Mouse (Mus musculus) heart, adult 2 months (tissue): ENCODE results near the gene Rpl10-ps3. TPM values are rescaled to one million over a fixed set of nuclear protein-coding genes. Genes with fewer than 3 reads are reported as not detected.

Source experiments
- DNase-seq, 2 experiments: peaks; one replicate each; pipeline ENCODE4 v3.0.0; 2021
- H3K27ac ChIP-seq: fragments of 200-600 bp; 2 replicates; pipeline ENCODE4 v1.8.1; 2022
- H3K27me3 ChIP-seq: fragments of 200-500 bp; 2 replicates; pipeline ENCODE4 v1.6.1; 2012; ENCODE audit warnings: mild to moderate bottlenecking, low read length, inconsistent platforms, mixed read lengths; ENCODE audit not compliant: control insufficient read depth, insufficient read depth
- H3K36me3 ChIP-seq: fragments of 200-500 bp; 2 replicates; pipeline ENCODE4 v1.6.1; 2012; ENCODE audit warnings: low read length, inconsistent platforms; ENCODE audit not compliant: control insufficient read depth, insufficient read depth
- H3K4me1 ChIP-seq: fragments of 200-500 bp; 2 replicates; pipeline ENCODE4 v1.6.1; 2011; ENCODE audit warnings: low read length; ENCODE audit not compliant: control insufficient read depth, insufficient read depth
- H3K4me3 ChIP-seq: fragments of 200-600 bp; 2 replicates; pipeline ENCODE4 v1.8.1; 2022
- H3K79me2 ChIP-seq: fragments of 200-500 bp; replicated peaks from 2 replicates; pipeline ENCODE4 v1.6.1; 2012; ENCODE audit warnings: mild to moderate bottlenecking, inconsistent platforms, low read length, moderate library complexity, mixed read lengths; ENCODE audit not compliant: control insufficient read depth, insufficient read depth
- H3K9ac ChIP-seq: fragments of 200-500 bp; 2 replicates; pipeline ENCODE4 v1.6.1; 2012; ENCODE audit warnings: low read depth, mild to moderate bottlenecking, control low read depth, inconsistent platforms, low read length, mixed read lengths
- CTCF ChIP-seq: fragments of 200-600 bp; IDR thresholded peaks from 2 replicates; pipeline ENCODE4 v1.8.1; 2022; ENCODE audit warnings: antibody characterized with exemption, mild to moderate bottlenecking, moderate library complexity
- EP300 ChIP-seq: fragments of 200-500 bp; IDR thresholded peaks from 2 replicates; pipeline ENCODE4 v1.6.1; 2011; ENCODE audit warnings: low read depth, low read length, control low read depth; ENCODE audit not compliant: insufficient read depth
- POLR2A ChIP-seq: fragments of 200-500 bp; IDR thresholded peaks from 2 replicates; pipeline ENCODE4 v1.6.1; 2011; ENCODE audit warnings: mild to moderate bottlenecking, low read depth, low read length, control low read depth; ENCODE audit not compliant: insufficient read depth
- WGBS: fragments of 180-500 bp; shearing (Covaris S2); methylation state at CpG from one replicate; pipeline ENCODE4 v1.1.7; 2018; 5-methylcytosine and 5-hydroxymethylcytosine counted together
- intact Hi-C: fragments of 180-260 bp; cut with DNase I; formaldehyde crosslinking; loops from one replicate; pipeline ENCODE4 v1.15.1; 2025
- polyA plus RNA-seq: library from polyadenylated mRNA; depleted of rRNA; stranded (reverse); fragments of >200 nt; gene quantifications from 2 replicates; pipeline ENCODE4 v1.2.3, GENCODE M21; 2012
- total RNA-seq, 2 experiments: library from RNA; stranded (reverse); gene quantifications; 2 replicates each; pipeline ENCODE4 v1.2.3; 2021

Gene Rpl10-ps3
- total and polyA plus RNA-seq, 3 experiments = 69.3 to 494 (median 477) TPM

- Histone ChIP-seq H3K27ac (no peak overlapping the region), H3K36me3 (no peaks in the 10 kb centered on the region), H3K79me2 (no peaks in the 10 kb centered on the region), H3K27me3 (no peaks in the 10 kb centered on the region), H3K4me1 (no peaks in the 10 kb centered on the region), H3K9ac (no peak overlapping the region), H3K4me3 (no peak overlapping the region)
- intact Hi-C loops = no loop called here
- WGBS = 81% methylated on average over 10 of the region's 10 CpGs
- DNase-seq = no peak
- TF ChIP-seq EP300 (no peak), CTCF (no peak), POLR2A (no peak)
Measured at GRCm38 (mm10) chr9:50348256-50348655, 3.5 kb upstream of the Rpl10-ps3 start.

GRCm38 (mm10) chr9:50335539-50336325 is 9.0 kb downstream of the Rpl10-ps3 start:
- Histone ChIP-seq H3K79me2 (no peaks in the 10 kb centered on the region), H3K4me3 (no peak overlapping the region), H3K27me3 (no peaks in the 10 kb centered on the region), H3K9ac (no peak overlapping the region), H3K36me3 (no peaks in the 10 kb centered on the region), H3K27ac (no peak overlapping the region), H3K4me1 (no peaks in the 10 kb centered on the region)
- 49% methylated on average over 7 of the region's 7 CpGs for WGBS
- DNase-seq = no peak
- intact Hi-C loops = loop anchor here (2.0 kb wide), 1 partner anchor 101 kb away; no protein-coding TSS in a partner anchor
- no peak for TF ChIP-seq POLR2A
- no peak for TF ChIP-seq EP300
- no peak for TF ChIP-seq CTCF

GRCm38 (mm10) chr9:50333413-50333812 is 11.4 kb downstream of the Rpl10-ps3 start:
- WGBS = 27% methylated on average over 6 of the region's 6 CpGs
- TF ChIP-seq CTCF = peak; percentile 70
- no peak for TF ChIP-seq EP300
- no peak for TF ChIP-seq POLR2A
- Histone ChIP-seq H3K27me3 (no peaks in the 10 kb centered on the region), H3K4me3 (no peak overlapping the region), H3K27ac (no peak overlapping the region), H3K4me1 (no peaks in the 10 kb centered on the region), H3K36me3 (no peaks in the 10 kb centered on the region), H3K79me2 (no peaks in the 10 kb centered on the region), H3K9ac (no peak overlapping the region)
- intact Hi-C loops = loop anchor here (5.0 kb wide), 1 partner anchor 199 kb away; no protein-coding TSS in a partner anchor
- peak; percentile 8 to 19 for DNase-seq

- no peak for DNase-seq
- no peaks in the 10 kb centered on the region for H3K79me2 ChIP-seq
- TF ChIP-seq CTCF = no peak
- no peak for TF ChIP-seq POLR2A
- TF ChIP-seq EP300 = no peak
- 74% methylated on average over 9 of the region's 9 CpGs for WGBS
- intact Hi-C loops = no loop called here
- H3K27ac ChIP-seq = no peak overlapping the region
- no peaks in the 10 kb centered on the region for H3K36me3 ChIP-seq
- H3K4me1 ChIP-seq = no peaks in the 10 kb centered on the region
- H3K4me3 ChIP-seq = no peak overlapping the region
- no peak overlapping the region for H3K9ac ChIP-seq
- H3K27me3 ChIP-seq = no peaks in the 10 kb centered on the region
Measured at GRCm38 (mm10) chr9:50324355-50325225, 20.2 kb downstream of the Rpl10-ps3 start.

- H3K9ac ChIP-seq = no peak overlapping the region
- TF ChIP-seq EP300 (no peak), CTCF (no peak), POLR2A (no peak)
- no peak overlapping the region for H3K4me3 ChIP-seq
- no peaks in the 10 kb centered on the region for H3K27me3 ChIP-seq
- H3K36me3 ChIP-seq = no peaks in the 10 kb centered on the region
- no peak for DNase-seq
- WGBS = 63% methylated on average over 1 of the region's 1 CpGs
- no peak overlapping the region for H3K27ac ChIP-seq
- H3K4me1 ChIP-seq = no peaks in the 10 kb centered on the region
- no peaks in the 10 kb centered on the region for H3K79me2 ChIP-seq
- intact Hi-C loops = no loop called here
Measured at GRCm38 (mm10) chr9:50320729-50321128, 24.0 kb downstream of the Rpl10-ps3 start.
